Mouse (Mus musculus): Measurements from ENCODE around the gene Tmed10.

The Tmed10 gene

GRCm38 (mm10) chr12:85338815-85339214 is 35.8 kb downstream of the Tmed10 start:
- intact Hi-C loops (cut with DNase I), result no loop called here

GRCm38 (mm10) chr12:85337567-85338311 is 36.9 kb downstream of the Tmed10 start:
- intact Hi-C loops (cut with DNase I), result no loop called here

DNA sequence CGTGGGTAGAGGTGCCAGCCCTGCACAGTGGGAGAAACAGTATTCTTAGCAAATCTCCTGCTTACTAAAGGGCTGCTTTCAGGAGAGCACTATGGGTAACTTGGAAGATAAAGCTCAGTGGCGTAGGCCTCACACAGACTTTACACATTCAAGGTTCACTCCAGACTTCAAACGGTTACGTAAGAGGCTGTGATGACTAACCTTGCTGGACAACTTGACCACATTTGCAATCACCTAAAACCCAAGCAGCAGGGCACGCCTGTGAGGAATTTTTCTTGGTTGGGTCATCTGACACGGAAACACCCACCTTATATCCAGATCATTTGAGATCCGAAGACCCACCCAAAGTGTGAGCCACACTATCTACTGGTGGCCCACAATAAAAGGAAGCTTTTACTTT is 44.5 kb downstream of the Tmed10 start:
- intact Hi-C loops (cut with DNase I), result no loop called here

DNA sequence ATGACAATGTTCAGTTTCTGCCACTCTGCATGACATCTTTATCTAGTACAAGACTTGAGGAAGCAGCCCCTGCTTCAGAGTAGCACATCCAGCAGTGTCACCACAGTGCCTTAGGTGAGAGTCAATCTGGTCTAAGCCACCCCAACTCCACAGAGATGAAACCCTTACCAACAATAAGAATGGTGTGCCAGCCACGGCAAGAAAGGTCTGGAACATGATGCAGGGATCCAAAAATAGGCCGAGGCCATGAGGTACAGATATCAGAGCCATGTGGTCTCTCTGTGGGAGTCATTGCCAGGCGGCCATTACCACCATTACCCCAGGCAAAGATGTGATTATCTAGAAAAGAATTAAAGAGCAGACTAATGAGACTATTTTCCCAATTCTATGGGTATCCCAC is 66.0 kb downstream of the Tmed10 start:
- intact Hi-C loops (cut with DNase I), result loop anchor here (5.0 kb wide), 1 partner anchor 141 kb away; no protein-coding TSS in a partner anchor

GRCm38 (mm10) chr12:85305247-85305892 is 69.3 kb downstream of the Tmed10 start:
- intact Hi-C loops (cut with DNase I), result loop anchor here (5.0 kb wide), 1 partner anchor 138 kb away; no protein-coding TSS in a partner anchor

GRCm38 (mm10) chr12:85304725-85305124 is 69.9 kb downstream of the Tmed10 start:
- intact Hi-C loops (cut with DNase I), result loop anchor here (5.0 kb wide), 1 partner anchor 137 kb away; no protein-coding TSS in a partner anchor

DNA sequence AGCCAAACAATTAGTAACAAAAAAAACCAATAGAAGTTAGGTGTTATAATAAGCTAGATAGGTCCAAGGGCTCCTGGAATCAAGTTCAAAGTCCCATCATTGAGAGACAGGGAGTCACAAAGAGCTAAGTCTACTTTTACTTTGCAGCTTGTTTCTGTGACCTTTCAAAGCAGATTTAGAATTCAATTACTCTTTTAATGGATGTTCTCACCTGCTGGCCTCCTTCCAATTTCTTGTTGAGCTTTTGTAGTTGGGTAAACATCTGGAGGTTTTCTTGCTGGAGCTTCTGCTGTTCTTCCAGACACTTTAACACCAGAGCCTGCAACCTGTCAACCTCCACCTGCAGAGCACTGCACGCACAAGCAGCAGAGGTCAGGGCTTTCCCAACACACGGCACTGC is 71.4 kb downstream of the Tmed10 start:
- intact Hi-C loops (cut with DNase I), result no loop called here

DNA sequence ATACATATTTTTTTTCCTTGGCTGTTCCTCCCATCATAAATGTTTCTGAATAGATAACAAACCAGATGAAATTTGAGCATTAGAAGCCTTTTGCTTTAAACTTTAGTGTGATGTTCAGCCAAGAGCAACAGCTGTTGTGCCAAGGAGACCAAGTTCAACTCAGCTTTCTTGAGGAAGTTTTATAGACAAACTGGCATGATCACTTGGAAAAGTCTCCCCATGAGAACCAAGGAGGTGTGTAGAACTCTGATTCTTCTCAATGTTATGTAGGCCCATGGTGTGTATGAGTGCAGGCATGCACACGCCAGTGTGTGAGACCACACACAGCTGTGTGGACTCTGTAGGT is 75.8 kb downstream of the Tmed10 start:
- intact Hi-C loops (cut with DNase I), result no loop called here

- intact Hi-C loops (cut with DNase I), result no loop called here
These were observed 76.4 kb downstream of the Tmed10 start for GRCm38 (mm10) chr12:85298127-85298834.

DNA sequence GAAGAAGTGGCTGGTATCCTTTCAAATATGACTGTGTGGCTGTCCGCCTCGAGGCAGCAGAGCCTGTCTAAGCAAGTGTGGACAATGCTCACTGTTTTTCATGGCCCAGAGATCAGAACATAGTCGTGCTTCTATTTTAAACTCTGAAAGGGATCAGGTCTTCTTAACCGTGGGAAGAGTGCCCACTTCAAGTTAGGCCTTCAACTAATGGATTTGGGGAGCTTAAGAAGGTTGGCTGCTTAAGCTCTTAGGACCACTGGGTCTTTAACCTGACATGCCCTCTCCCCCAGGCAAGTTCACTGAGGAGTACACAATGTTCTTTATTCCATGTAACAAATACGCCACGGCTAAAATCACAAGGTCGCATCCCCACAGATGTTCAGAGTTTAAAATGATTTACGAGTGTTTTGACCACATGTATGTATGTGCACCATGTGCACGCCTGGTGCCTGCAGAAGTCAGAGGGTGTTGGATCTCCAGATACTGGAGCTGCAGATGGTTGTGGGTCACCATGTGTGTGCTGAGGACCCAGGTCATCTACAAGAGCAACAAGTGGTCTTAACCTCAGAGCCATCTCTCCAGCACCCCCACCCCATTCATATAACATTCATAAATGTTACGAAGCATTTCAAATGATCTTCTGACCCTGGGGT is 77.2 kb downstream of the Tmed10 start:
- intact Hi-C loops (cut with DNase I), result no loop called here

DNA sequence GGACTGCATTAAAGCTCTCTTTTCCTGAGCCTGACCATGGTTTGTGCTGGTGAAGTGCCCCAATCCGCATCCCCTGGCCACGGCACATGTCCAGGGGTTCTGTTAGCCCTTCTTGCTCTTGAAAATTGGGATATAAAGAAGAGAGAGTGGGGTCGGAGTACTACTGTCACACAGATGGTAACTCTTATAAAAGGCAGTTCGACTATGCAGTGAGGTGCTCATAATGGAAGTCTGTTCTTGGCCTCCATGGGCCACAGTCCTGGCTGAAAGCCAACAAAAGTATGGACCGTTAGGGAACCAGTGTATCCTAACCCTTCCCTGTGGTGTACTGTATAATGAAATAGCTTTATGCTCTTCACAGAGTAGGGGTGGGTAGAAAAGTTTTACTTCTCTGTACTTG is 77.7 kb downstream of the Tmed10 start:
- intact Hi-C loops (cut with DNase I), result no loop called here

DNA sequence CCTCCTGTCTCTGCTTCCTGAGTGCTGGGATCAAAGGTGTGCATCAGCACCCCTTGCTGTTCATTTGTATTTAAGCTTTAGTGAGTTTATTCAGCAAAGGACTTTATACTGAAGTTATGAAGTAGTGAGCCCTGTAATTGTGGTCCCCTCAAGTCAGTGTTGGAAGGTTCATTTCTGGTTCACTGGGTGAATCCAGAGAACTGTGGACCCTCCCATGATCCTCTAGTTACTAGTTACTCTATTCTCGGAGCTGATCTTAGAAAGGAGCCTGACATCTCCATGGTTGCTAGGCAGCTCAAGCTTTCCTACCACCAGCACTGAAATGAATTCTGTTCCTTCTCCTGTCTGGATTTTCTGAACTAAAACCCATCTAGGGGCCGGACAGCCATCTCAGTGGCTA is 79.1 kb downstream of the Tmed10 start:
- intact Hi-C loops (cut with DNase I), result no loop called here

GRCm38 (mm10) chr12:85292906-85293305 is 81.7 kb downstream of the Tmed10 start:
- intact Hi-C loops (cut with DNase I), result no loop called here

- intact Hi-C loops (cut with DNase I), result no loop called here
These were observed 82.4 kb downstream of the Tmed10 start for GRCm38 (mm10) chr12:85292288-85292687.

- intact Hi-C loops (cut with DNase I), result no loop called here
These were observed 83.1 kb downstream of the Tmed10 start for GRCm38 (mm10) chr12:85291541-85291940.

GRCm38 (mm10) chr12:85290633-85291032 is 84.0 kb downstream of the Tmed10 start:
- intact Hi-C loops (cut with DNase I), result no loop called here
